8 mouse cellular contexts compared by ENCODE assay signal in the genomic region with DNA sequence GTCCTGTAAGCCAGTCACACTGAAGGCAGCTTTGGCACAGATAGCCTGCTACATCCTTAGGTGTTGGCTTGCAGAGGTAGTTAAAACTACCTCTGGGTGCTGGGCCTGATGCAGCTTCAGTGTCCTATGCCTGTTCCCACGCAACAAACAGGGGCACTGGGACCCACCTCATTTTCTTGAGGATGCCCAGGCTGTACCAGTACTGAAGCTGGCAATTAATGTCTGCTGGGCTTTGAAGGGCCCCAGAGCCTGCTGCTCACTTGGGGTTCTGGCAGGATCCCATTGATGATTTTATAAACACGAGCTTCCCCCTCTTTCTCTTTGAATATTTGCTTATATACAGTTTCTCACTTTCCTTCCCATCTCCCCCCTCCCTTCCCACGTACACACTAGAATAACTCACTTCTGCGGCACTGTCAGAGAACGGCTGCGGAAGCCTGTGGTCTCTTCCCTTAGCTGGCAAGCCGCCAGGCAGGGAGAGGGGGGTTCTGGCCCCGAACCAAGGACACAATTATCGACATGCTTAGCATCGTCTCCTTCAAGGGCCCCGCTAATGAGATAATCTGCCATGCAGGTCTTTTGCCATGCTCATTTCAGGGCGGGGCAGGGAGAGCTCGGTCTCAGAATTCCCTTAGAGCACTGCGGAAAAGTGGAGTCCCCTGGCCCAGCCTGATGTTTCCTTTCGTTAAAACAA.
DNase-seq lines count a peak whose midpoint lies in the region; ATAC-seq and TF ChIP-seq lines count a peak whose summit lies in the region.

No protein-coding gene starts in this region.

- ATAC-seq in embryonic facial prominence, embryonic 15.5 days (ENCODE audit: insufficient number of reproducible peaks, low FRiP score, low TSS enrichment, low read depth): no peak
- ATAC-seq in neural tube, embryonic 14.5 days (ENCODE audit: low read depth): peak; percentile 56
- no peak for ATAC-seq in erythroblast, adult 5-6 weeks (replicated peaks; ENCODE audit: low FRiP score, poor library complexity, severe bottlenecking)

- no peak overlapping the region for H3K4me3 ChIP-seq in embryonic facial prominence, embryonic 15.5 days (replicated peaks)
- no peak overlapping the region for H3K4me3 ChIP-seq in layer of hippocampus, adult 2 months
- no peak overlapping the region for H3K4me3 ChIP-seq in neural tube, embryonic 14.5 days (ENCODE audit: low read depth, low read length)

- H3K36me3 ChIP-seq in embryonic facial prominence, embryonic 15.5 days: no peaks in the 10 kb centered on the region
- H3K36me3 ChIP-seq in neural tube, embryonic 14.5 days (ENCODE audit: control insufficient read depth, insufficient read depth, low read length): no peaks in the 10 kb centered on the region

- peak overlapping the region; percentile 19; the same call in 1 of the 2 replicates for H3K4me2 ChIP-seq in embryonic facial prominence, embryonic 15.5 days (replicated peaks)
- H3K4me2 ChIP-seq in neural tube, embryonic 14.5 days (ENCODE audit: low read depth, low read length): peak overlapping the region; percentile 14; the same call in 1 of the 2 replicates

- WGBS in embryonic facial prominence, embryonic 15.5 days: 12% methylated on average over 15 of the region's 15 CpGs
- 31% methylated on average over 15 of the region's 15 CpGs for whole genome bisulfite sequencing in neural tube, embryonic 14.5 days

- no peak for TF ChIP-seq CTCF in layer of hippocampus, adult 2 months (conservative IDR thresholded peaks at IDR 0.05)

- peak; percentile 13 for DNase-seq in kidney, postnatal 10 days
- no peak for DNase-seq in kidney, adult 18-20 months
- peak; percentile 8 to 34 for DNase-seq in layer of hippocampus, adult 2 months (ENCODE audit: low spot score in 2 of 2)
- no peak for DNase-seq in B cell, adult 2 months
- no peak for DNase-seq in heart, adult 9 months (ENCODE audit: low spot score in 2 of 2)

- no peak overlapping the region for H3K9ac ChIP-seq in embryonic facial prominence, embryonic 15.5 days
- no peak overlapping the region for H3K9ac ChIP-seq in neural tube, embryonic 14.5 days (replicated peaks; ENCODE audit: low read depth, low read length)

- peaks cover 12% of the 10 kb centered on the region for H3K4me1 ChIP-seq in embryonic facial prominence, embryonic 15.5 days
- 0 out of 2 replicates have a peak, but pooled peaks cover 2% of the 10 kb centered on the region for H3K4me1 ChIP-seq in neural tube, embryonic 14.5 days (ENCODE audit: control insufficient read depth, insufficient read depth, low read length)

- peaks cover 9% of the 10 kb centered on the region for H3K27me3 ChIP-seq in embryonic facial prominence, embryonic 15.5 days
- no peaks in the 10 kb centered on the region for H3K27me3 ChIP-seq in neural tube, embryonic 14.5 days (ENCODE audit: control insufficient read depth, insufficient read depth, low read length)

- no peak overlapping the region for H3K27ac ChIP-seq in embryonic facial prominence, embryonic 15.5 days (replicated peaks)
- H3K27ac ChIP-seq in layer of hippocampus, adult 2 months: peak overlapping the region; percentile 51; the same call in 1 of the 2 replicates
- H3K27ac ChIP-seq in neural tube, embryonic 14.5 days (ENCODE audit: low read depth, low read length): peak overlapping the region; percentile 28; the same call in 1 of the 2 replicates

- H3K9me3 ChIP-seq in embryonic facial prominence, embryonic 15.5 days (replicated peaks): no peaks in the 10 kb centered on the region
- no peaks in the 10 kb centered on the region for H3K9me3 ChIP-seq in neural tube, embryonic 14.5 days (ENCODE audit: control insufficient read depth, low read length)

Comparison
In these comparisons a context has a peak if more than half of its experiments do, and no peak if none do; other contexts are left out.
1. DNase-seq: peak in kidney, postnatal 10 days (single experiment) and layer of hippocampus, adult 2 months (2 of 2); none in kidney, adult 18-20 months (single experiment), B cell, adult 2 months (0 of 2) and heart, adult 9 months (0 of 2).